Mouse (Mus musculus) thymus, postnatal 36 days (tissue): ENCODE results near the gene Dpagt1.
"Not testable (repeated sequence)": the region's sequence is repeated elsewhere in the genome, so short reads cannot be mapped to it uniquely, and the experiment has no call there.

Experiments used
- DNase-seq, 2 experiments: peaks; one replicate each; pipeline ENCODE4 v3.0.0; 2022; ENCODE audit warnings: mixed read lengths in 2 of 2

Dpagt1 gene

GRCm38 (mm10) chr9:44319105-44319886 is 6.5 kb upstream of the Dpagt1 start:
- DNase-seq, result peak; percentile 48 to 61

DNA sequence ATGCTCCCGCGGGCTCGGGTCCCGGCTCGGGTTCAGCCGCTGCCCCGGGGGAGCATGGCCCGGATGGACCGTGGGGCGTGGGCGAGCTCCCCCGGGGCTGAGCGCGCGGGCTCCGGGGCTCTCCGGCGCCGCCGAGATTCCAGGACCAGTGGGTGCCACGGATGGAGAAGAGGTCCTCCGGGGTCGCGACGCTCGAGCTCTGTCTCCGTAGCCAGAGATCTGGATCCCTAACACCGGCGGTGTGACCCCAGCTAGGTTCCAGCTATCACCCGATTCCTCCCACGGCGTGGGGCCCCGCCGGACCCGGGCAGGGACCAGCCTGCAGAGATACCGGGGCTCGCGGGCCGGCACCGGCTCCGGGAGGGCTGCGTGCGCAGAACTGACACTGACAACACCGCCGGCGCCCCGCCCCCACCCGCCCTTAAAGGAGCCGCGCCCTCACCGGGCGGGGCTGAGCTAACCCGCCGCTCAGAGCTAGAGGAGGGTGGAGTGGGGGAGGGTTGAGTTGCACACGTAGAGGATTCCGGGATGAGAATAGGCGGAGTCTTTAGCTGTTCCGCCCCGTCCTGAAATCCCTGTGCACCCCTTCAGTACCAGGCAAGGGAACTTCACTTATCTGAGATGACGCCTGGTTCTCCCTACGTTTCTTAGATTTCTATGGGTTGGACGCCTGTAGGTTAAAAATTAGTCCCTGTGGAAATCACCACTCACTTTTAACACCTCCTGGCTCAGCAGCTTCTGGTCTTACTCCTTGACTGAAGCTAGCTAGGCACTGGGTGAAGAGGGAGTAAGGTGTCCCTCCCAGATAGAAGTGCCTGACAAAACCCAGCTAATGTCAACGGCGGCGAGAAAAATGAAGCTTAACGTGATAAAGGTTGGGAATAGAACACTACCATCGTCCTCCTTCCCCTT is 5.7 kb upstream of the Dpagt1 start, which contains the start of gene C2cd2l:
Gene C2cd2l (minus strand): TSS at position 399 of the 912 bp plus-strand sequence.
- peak; percentile 81 to 87 for DNase-seq

DNA sequence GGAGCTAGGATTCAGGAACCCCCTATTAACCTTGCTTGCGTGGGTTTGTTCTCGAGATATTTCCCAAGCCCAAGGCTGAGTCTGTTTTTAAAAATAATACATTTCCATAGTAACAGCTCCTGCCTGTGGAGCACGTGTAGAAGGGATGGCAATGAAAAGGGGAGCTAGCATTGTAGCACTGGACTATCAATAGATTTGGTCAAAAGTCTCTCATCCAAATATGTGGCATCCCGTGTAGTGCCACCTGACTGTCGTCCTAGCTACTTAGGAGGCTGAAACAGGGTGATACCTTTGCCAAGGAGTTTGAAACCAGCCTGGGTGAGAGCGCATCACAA is 5.1 kb upstream of the Dpagt1 start:
- no peak for DNase-seq

GRCm38 (mm10) chr9:44323656-44324055 is 2.2 kb upstream of the Dpagt1 start:
- not testable (repeated sequence) for DNase-seq

GRCm38 (mm10) chr9:44324147-44324546 is 1.7 kb upstream of the Dpagt1 start:
- DNase-seq, result no peak

DNA sequence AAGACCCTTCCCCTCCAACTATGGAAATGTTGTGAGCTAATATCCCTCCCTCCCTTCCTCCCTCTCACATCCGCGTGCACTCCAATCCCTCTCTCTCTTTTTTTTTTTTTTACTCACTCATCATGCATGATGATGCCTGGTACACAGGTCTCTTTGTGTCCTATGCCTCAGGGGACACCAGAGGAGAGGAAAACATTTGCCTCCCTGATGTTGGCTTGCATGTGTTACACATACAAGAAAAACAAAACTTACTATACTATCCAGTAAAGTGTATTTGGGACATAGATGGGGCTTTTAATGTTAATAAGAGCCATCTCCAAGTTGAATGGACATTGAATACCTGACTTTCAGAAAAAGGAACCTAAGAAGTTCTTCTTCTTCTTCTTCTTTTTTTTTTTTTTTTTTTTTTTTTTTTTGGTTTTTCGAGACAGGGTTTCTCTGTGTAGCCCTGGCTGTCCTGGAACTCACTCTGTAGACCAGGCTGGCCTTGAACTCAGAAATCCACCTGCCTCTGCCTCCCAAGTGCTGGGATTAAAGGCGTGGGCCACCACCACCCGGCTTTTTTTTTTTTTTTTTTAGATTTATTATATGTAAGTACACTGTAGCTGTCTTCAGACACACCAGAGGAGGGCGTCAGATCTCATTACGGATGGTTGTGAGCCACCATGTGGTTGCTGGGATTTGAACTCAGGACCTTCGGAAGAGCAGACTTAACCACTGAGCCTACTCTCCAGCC is 619 bp upstream of the Dpagt1 start:
- not testable (repeated sequence) for DNase-seq

GRCm38 (mm10) chr9:44326371-44327063 is 698 bp downstream of the Dpagt1 start:
- DNase-seq, result peak; percentile 66 to 75

- DNase-seq, result no peak
These were observed 1.4 kb downstream of the Dpagt1 start for GRCm38 (mm10) chr9:44327064-44327711.

DNA sequence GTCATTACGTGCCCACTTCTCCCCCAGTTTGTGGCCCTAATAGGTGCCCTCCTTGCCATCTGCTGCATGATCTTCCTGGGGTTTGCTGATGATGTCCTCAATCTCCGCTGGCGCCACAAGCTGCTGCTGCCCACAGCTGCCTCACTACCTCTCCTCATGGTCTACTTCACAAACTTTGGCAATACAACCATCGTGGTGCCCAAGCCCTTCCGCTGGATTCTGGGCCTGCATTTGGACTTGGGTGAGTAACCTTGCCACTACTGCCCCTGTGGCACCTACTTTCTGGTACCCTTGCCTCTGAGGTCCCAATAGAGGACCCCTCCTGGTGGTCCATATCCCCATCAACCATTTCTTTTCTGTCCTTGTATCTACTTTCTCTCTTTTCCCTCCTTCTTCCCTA is 2.1 kb downstream of the Dpagt1 start:
- DNase-seq, result no peak

DNA sequence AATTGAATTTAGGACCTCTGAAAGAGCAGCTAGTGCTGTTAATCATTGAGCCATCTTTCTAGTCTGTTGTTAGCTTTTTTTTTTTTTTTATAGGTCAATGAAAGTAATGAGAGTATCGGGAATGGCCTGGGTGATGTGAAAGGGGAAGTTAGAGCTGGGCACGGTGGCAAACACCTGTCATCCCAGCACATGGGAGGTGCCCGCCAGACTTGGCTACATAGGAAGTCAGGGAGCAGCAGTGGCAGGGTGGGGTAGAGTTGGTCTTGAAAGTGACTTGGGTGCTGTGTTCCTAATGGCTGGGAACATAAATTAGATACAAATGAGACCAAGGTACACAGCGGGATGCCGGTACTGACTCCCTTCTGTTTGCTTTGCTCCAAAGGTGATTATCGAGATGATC is 4.9 kb downstream of the Dpagt1 start:
- no peak for DNase-seq

DNA sequence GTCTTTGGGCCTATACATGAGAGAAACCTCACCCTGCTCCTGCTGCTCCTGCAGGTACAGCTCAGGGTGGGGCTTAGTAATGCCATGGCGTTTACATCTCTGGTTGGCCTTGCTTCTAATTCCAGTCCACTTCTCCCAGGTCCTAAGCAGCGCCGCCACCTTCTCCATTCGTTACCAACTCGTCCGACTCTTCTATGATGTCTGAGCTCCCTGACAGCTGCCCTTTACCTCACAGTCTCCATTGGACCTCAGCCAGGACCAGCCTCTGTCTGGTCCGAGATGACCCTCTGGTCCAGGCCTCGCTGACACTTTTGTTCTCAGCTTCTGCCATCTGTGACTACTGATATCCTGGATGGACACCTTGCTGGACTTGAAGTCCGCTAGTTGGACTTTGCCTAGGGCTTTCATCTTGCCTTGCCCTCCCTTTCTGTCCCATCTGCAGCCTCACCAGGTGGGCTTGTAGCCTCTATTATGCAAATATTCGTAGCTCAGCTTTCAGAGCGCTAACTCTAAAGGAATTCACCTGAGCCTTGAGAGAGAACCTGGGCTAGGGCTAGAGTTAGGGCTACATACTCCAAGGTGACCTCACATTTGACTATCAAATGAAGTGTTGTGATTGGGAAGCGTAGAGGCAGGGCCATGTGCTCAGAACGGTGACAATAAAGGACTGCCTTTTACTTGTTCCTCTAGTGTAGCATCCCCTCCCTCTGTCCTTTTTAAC is 7.3 kb downstream of the Dpagt1 start:
- no peak for DNase-seq

DNA sequence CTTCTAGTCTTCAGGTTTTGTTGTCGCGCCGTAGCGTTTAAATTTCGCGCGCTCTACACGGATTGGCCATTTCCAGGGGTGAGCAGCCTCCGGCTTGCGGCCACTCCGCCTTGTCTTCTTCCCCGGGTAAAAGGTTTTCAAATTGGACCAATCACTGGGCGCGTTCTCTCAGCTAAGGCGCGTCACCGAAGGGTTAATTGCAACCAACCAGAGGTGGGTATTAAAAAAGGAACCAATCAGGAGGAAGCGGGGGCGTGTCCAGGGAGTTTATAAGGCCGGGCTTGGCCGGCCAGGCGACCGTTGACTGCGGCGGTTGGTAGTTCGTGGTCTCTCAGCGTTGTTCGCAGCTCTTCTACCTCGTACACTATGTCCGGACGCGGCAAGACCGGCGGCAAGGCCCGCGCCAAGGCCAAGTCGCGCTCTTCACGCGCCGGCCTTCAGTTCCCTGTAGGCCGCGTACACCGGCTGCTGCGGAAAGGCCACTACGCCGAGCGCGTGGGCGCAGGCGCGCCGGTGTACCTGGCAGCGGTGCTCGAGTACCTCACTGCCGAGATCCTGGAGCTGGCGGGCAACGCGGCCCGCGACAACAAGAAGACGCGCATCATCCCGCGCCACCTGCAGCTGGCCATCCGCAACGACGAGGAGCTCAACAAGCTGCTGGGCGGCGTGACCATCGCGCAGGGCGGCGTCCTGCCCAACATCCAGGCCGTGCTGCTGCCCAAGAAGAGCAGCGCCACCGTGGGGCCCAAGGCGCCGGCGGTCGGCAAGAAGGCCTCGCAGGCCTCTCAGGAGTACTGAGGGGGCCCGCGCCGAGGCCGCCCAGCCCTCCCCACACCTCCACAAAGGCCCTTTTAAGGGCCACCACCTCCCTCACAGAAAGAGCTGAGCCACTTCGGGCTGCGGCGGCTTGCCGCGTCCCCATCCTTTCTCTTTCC is 8.8 kb downstream of the Dpagt1 start, which contains the start of gene H2afx:
Gene H2afx (plus strand): TSS at position 299 of the 935 bp plus-strand sequence.
- peak; percentile 98 for DNase-seq

GRCm38 (mm10) chr9:44335331-44336092 is 9.7 kb downstream of the Dpagt1 start:
- peak; percentile 23 to 29 for DNase-seq

DNA sequence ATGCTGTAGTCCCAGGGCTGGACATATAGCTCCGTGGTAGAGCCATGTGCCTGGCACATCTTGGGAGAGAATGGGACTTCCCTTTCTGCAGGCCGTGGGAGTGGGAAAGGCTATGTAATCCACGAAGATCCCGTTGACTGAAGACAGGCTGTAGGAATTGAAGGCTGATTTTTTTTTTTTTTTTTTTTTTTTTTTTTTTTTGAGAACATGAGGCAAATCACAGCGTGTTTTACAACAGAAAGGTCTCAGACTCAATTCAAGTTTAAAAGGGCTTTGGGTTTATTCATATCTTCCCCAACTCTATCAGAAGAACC is 10.2 kb downstream of the Dpagt1 start:
- no peak for DNase-seq

GRCm38 (mm10) chr9:44336513-44336912 is 10.7 kb downstream of the Dpagt1 start:
- not testable (repeated sequence) for DNase-seq

GRCm38 (mm10) chr9:44336964-44337363 is 11.1 kb downstream of the Dpagt1 start:
- DNase-seq, result no peak

GRCm38 (mm10) chr9:44337436-44338169 is 11.8 kb downstream of the Dpagt1 start:
- no peak for DNase-seq

DNA sequence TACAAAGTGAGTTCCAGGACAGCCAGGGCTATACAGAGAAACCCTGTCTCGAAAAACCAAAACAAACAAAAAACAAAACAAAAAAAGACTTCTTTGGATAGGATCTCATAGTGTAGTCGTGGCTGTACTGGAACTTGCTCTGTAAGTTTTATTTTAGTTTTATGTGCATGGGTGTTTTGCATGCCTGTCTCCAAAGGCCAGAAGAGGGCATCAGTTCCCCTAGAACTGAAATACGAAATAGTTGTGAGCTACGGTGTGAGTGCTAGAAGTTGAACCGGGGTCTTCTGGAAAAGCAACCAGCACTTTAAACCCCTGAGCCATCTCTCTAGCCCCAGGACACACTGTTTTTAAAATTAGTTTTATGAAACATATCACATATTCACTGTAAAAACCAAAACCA is 12.8 kb downstream of the Dpagt1 start:
- no peak for DNase-seq

- DNase-seq, result no peak
These were observed 15.7 kb downstream of the Dpagt1 start for GRCm38 (mm10) chr9:44341487-44341886.
